Mouse (Mus musculus): ENCODE data around the gene Orc5. TPM values are rescaled to one million over a fixed set of nuclear protein-coding genes. Genes with fewer than 3 reads are reported as not detected.

Orc5 gene
- total RNA-seq (2014; rRNA removed; ENCODE audit: low replicate concordance) = 13.3 and 24.0 TPM in 2 replicates
- 21.1 and 21.7 TPM in 2 replicates for polyA plus RNA-seq (2015; fragmentation: Nextera tagmentation; extraction: Ambion mirVana)

DNA sequence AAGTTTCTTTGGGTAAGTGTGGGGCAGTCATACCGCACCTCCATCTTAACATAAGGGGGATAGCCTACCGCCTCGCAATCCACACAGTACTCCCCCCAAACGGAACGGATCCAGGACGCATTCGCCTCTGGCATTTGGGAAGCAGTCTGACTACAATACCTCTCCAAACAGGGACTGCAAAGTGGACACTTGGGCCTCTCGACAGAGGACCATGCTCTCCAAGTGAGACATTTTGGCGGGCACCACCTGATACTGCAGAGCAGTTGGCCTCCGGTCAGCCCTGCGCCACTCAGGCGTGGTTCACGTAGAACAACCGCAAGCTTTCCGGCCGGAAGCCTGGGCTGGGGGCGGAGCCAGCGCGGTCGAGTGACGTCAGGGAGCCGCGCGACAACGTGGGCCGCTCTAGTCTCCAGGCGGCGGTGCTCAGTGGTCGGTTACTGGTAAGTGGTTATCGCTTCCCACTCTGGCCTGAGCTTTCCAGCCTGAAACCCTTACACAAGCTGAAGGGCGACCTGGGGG, at the start of gene Orc5:
TSS of gene Orc5 (minus strand) at position 397 of the 519 bp plus-strand sequence.
- Histone ChIP-seq H3K4me1 (ENCODE audit: control insufficient read depth, insufficient read depth) (no peaks in the 10 kb centered on the region), H3K36me3 (replicated peaks; ENCODE audit: control insufficient read depth, insufficient read depth, low read length) (peaks cover 22% of the 10 kb centered on the region), H3K9ac (replicated peaks; ENCODE audit: low read depth, low read length) (peak within 1 kb of the TSS; percentile 82), H3K4me2 (ENCODE audit: low read depth, low read length) (peak within 1 kb of the TSS; percentile 85), H3K27me3 (ENCODE audit: control insufficient read depth, insufficient read depth, low read length) (no peaks in the 10 kb centered on the region), H3K27ac (ENCODE audit: low read depth) (peak within 1 kb of the TSS; percentile 88), H3K9me3 (replicated peaks; ENCODE audit: control insufficient read depth, low read length) (no peaks in the 10 kb centered on the region), H3K4me3 (ENCODE audit: low read depth, low read length) (peak within 1 kb of the TSS; percentile 77)
- under 1% methylated on average over 31 of the region's 31 CpGs for WGBS
- peak; percentile 100 for ATAC-seq (ENCODE audit: insufficient read depth, low read depth)
- peak; percentile 89 for DNase-seq (ENCODE audit: low spot score)
- TF ChIP-seq CTCF (IDR thresholded peaks at IDR 0.05; ENCODE audit: low read depth) (no peak), EP300 (IDR thresholded peaks at IDR 0.05; ENCODE audit: low read depth) (no peak)

DNA sequence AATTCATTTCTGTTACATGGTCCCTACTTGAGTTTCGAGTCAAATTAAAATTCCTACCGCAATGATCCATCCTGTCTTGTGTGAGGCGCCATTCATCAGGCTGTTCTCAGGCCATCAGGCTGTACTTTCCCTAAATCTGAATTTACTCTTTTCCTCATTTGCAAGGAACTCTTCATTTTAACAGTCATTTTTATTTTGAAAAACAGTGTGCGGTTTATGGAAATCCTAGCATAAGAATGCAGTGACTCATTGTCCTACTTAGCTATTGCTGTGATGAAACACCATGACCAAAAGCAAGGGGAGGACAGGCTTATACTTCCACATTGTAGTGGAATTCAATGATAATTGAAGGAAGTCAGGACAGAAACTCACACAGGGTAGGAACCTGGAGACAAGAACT, 46.8 kb upstream of the Orc5 start:
- Histone ChIP-seq H3K9ac (replicated peaks; ENCODE audit: low read depth, low read length) (no peak overlapping the region), H3K4me2 (ENCODE audit: low read depth, low read length) (no peak overlapping the region), H3K27me3 (ENCODE audit: control insufficient read depth, insufficient read depth, low read length) (no peaks in the 10 kb centered on the region), H3K4me3 (ENCODE audit: low read depth, low read length) (no peak overlapping the region), H3K27ac (ENCODE audit: low read depth) (no peak overlapping the region), H3K4me1 (ENCODE audit: control insufficient read depth, insufficient read depth) (no peaks in the 10 kb centered on the region), H3K36me3 (replicated peaks; ENCODE audit: control insufficient read depth, insufficient read depth, low read length) (no peaks in the 10 kb centered on the region), H3K9me3 (replicated peaks; ENCODE audit: control insufficient read depth, low read length) (no peaks in the 10 kb centered on the region)
- WGBS = 86% methylated on average over 4 of the region's 4 CpGs
- no peak for TF ChIP-seq CTCF (IDR thresholded peaks at IDR 0.05; ENCODE audit: low read depth)
- TF ChIP-seq EP300 (IDR thresholded peaks at IDR 0.05; ENCODE audit: low read depth) = no peak
- ATAC-seq (ENCODE audit: insufficient read depth, low read depth) (no peak), DNase-seq (ENCODE audit: low spot score) (no peak)

DNA sequence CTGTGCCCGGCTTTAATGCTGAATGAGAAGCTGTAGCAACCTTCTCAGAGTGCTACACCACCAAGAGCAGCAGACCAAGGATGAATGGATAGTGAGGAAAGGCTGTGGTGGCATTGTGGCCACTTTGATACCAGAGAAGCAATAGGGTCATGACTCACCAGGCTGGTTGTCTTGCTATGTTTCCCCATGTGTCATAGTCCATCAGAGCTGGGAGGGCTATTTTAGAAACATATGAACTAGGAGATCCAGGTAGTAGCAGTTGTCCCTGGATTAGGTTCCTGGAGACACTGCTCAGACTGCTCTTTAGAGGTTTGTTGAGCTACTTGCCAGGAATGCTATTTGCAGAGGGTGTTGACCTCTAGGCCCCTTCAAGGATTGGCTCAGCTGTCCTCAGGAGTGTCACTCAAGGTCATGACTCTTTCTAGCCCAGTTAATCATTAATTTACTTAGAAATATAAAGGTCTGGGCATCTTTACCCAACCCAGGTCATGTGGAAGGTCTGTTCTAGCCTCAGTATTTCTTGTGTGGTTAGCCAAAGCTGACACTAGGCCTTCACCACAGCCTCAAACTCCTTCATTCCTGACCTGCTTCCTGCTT, 39.2 kb upstream of the Orc5 start:
- DNase-seq (ENCODE audit: low spot score) (no peak), ATAC-seq (ENCODE audit: insufficient read depth, low read depth) (no peak)
- 55% methylated on average over 1 of the region's 1 CpGs for WGBS
- Histone ChIP-seq H3K27ac (ENCODE audit: low read depth) (no peak overlapping the region), H3K4me2 (ENCODE audit: low read depth, low read length) (no peak overlapping the region), H3K9ac (replicated peaks; ENCODE audit: low read depth, low read length) (no peak overlapping the region), H3K36me3 (replicated peaks; ENCODE audit: control insufficient read depth, insufficient read depth, low read length) (no peaks in the 10 kb centered on the region), H3K27me3 (ENCODE audit: control insufficient read depth, insufficient read depth, low read length) (no peaks in the 10 kb centered on the region), H3K4me1 (ENCODE audit: control insufficient read depth, insufficient read depth) (0 out of 2 replicates have a peak, but pooled peaks cover 12% of the 10 kb centered on the region), H3K9me3 (replicated peaks; ENCODE audit: control insufficient read depth, low read length) (no peaks in the 10 kb centered on the region), H3K4me3 (ENCODE audit: low read depth, low read length) (no peak overlapping the region)
- TF ChIP-seq CTCF (IDR thresholded peaks at IDR 0.05; ENCODE audit: low read depth) (no peak), EP300 (IDR thresholded peaks at IDR 0.05; ENCODE audit: low read depth) (no peak)

DNA sequence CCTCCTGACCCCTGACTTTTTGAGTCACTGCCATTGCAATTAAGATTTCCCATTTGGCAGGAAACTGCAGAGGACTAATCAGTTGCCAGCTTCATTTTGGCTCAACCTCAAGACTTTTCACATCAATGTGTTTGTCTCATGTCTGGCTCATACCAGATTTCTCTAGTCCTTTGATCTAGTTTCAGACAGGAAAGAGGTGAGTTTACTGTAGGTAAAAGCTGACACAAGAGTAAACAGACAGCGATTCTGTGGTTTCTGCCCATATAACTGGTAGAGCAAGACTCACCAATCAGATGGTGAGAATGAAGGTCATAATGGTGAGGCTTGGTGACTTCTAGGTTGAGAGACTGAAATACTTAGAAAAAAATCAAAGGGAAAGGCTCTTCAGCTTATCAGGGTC, 37.3 kb upstream of the Orc5 start:
- H3K4me2 ChIP-seq (ENCODE audit: low read depth, low read length) = no peak overlapping the region
- H3K27me3 ChIP-seq (ENCODE audit: control insufficient read depth, insufficient read depth, low read length) = no peaks in the 10 kb centered on the region
- no peak overlapping the region for H3K9ac ChIP-seq (replicated peaks; ENCODE audit: low read depth, low read length)
- H3K4me1 ChIP-seq (ENCODE audit: control insufficient read depth, insufficient read depth) = 0 out of 2 replicates have a peak, but pooled peaks cover 12% of the 10 kb centered on the region
- 63% methylated on average over 1 of the region's 1 CpGs for WGBS
- DNase-seq (ENCODE audit: low spot score) (no peak), ATAC-seq (ENCODE audit: insufficient read depth, low read depth) (no peak)
- no peaks in the 10 kb centered on the region for H3K9me3 ChIP-seq (replicated peaks; ENCODE audit: control insufficient read depth, low read length)
- H3K36me3 ChIP-seq (replicated peaks; ENCODE audit: control insufficient read depth, insufficient read depth, low read length) = no peaks in the 10 kb centered on the region
- TF ChIP-seq EP300 (IDR thresholded peaks at IDR 0.05; ENCODE audit: low read depth) (no peak), CTCF (IDR thresholded peaks at IDR 0.05; ENCODE audit: low read depth) (no peak)
- no peak overlapping the region for H3K4me3 ChIP-seq (ENCODE audit: low read depth, low read length)
- H3K27ac ChIP-seq (ENCODE audit: low read depth) = no peak overlapping the region

GRCm38 (mm10) chr5:22584556-22584955, 34.3 kb upstream of the Orc5 start:
- 0 out of 2 replicates have a peak, but pooled peaks cover 12% of the 10 kb centered on the region for H3K4me1 ChIP-seq (ENCODE audit: control insufficient read depth, insufficient read depth)
- ATAC-seq (ENCODE audit: insufficient read depth, low read depth) (no peak), DNase-seq (ENCODE audit: low spot score) (no peak)
- H3K9me3 ChIP-seq (replicated peaks; ENCODE audit: control insufficient read depth, low read length) = no peaks in the 10 kb centered on the region
- no peaks in the 10 kb centered on the region for H3K27me3 ChIP-seq (ENCODE audit: control insufficient read depth, insufficient read depth, low read length)
- H3K36me3 ChIP-seq (replicated peaks; ENCODE audit: control insufficient read depth, insufficient read depth, low read length) = no peaks in the 10 kb centered on the region
- H3K4me2 ChIP-seq (ENCODE audit: low read depth, low read length) = no peak overlapping the region
- H3K9ac ChIP-seq (replicated peaks; ENCODE audit: low read depth, low read length) = no peak overlapping the region
- TF ChIP-seq EP300 (IDR thresholded peaks at IDR 0.05; ENCODE audit: low read depth) = no peak
- peak; percentile 3; the same call in 1 of the 2 replicates for TF ChIP-seq CTCF (IDR thresholded peaks at IDR 0.05; ENCODE audit: low read depth)
- H3K4me3 ChIP-seq (ENCODE audit: low read depth, low read length) = no peak overlapping the region
- 60% methylated on average over 2 of the region's 2 CpGs for WGBS
- H3K27ac ChIP-seq (ENCODE audit: low read depth) = no peak overlapping the region
